Mouse (Mus musculus): ENCODE measurements around the gene Ccdc30.

GRCm38 (mm10) chr4:119427680-119428079 lies 12.4 kb upstream of the Ccdc30 start:
- TF ChIP-seq CTCF (IDR thresholded peaks at IDR 0.05; ENCODE audit: borderline replicate concordance, extremely low read depth, insufficient read depth, insufficient read length) (no peak), POLR2A (IDR thresholded peaks at IDR 0.05; ENCODE audit: borderline replicate concordance, extremely low read depth, insufficient read depth, insufficient read length, poor library complexity, severe bottlenecking) (no peak)
